Mouse (Mus musculus): Measurements from ENCODE around the gene Olfr221.
"Not testable (repeated sequence)": the region's sequence is repeated elsewhere in the genome, so short reads cannot be mapped to it uniquely, and the experiment has no call there.

Olfr221 gene

DNA sequence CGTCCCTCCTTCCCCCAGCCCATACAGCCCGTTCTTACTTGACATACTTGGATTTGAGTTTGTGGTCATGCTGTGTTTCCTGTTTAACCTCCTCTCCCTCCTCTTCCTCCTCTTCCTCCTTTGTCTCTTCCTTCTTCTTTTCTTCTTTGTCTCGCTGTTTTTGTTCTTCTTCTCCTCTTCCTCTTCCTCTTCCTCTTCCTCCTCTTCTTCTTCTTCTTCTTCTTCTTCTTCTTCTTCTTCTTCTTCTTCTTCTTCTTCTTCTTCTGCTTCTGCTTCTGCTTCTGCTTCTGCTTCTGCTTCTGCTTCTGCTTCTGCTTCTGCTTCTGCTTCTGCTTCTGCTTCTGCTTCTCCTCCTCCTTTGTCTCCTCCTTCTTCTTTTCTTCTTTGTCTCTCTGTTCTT, at the start of gene Olfr221:
Olfr221 (minus strand) TSS at position 101 of the 400 bp plus-strand sequence.
- DNase-seq (ENCODE audit: low read depth, low spot score), result not testable (repeated sequence)

- no peak for DNase-seq (ENCODE audit: low read depth, low spot score)
Observed at GRCm38 (mm10) chr14:52083083-52083482, 40.8 kb upstream of the Olfr221 start.

DNA sequence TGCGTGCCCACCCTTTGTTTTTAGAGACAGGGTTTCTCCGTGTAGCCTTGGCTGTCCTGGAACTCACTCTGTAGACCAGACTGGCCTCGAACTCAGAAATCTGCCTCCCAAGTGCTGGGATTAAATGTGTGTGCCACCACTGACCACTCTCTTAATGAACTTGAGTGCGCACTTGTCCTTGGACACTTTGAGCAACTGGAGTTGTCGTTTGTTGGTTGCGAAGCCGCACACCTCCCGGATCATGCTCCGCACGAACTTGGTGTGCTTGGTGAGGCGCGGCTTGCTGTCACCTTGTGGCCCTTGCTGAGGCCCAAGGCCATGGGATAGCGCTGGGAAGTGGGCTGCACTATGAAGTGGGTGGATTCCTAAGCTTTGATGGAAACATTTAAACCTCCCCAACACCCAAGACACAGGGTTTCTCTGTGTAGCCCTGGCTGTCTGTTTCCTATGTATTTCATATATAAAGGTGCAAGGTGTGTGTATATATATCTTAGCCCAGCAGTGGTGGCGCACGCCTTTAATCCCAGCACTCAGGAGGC, 29.4 kb upstream of the Olfr221 start:
- DNase-seq (ENCODE audit: low read depth, low spot score), result no peak

DNA sequence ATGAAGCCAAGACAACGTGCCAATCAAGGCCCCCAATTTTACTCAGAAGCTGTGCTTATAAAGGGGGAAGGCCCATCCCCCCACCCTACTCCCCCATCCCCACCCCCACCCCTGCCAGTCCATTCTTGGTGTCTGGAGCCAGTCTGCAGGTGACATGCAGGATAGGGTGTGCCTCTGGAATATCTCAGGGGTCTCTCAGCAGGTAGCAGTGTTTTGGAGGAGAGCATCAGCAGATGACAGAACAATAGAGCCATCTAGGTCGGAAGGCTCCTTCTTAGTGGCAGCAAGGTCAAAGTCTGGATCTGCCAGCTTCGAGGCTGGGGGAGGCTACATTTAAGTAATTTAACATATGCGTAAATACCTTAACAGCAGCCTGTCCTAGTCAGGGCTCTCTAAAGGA, 23.9 kb upstream of the Olfr221 start:
- no peak for DNase-seq (ENCODE audit: low read depth, low spot score)

DNA sequence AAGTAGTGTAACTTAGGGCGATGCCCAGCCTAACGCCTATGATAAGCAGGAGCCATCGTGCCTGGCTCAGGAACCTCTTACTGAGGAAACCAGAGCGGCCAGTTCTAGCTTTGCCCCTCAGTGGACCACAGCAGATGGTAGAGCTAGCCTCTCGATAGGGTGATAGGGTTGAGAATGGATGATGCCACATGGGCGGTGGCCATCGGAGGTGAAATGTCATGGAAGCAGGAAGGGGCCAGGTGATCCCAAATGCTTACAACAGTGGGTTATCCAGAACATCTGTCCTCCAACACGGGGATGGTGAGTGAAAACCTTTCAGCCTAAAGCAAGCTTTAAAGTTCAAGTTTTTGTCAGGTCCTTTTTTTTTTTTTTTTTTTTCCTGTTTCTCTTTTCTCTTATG, 19.5 kb upstream of the Olfr221 start:
- no peak for DNase-seq (ENCODE audit: low read depth, low spot score)

DNA sequence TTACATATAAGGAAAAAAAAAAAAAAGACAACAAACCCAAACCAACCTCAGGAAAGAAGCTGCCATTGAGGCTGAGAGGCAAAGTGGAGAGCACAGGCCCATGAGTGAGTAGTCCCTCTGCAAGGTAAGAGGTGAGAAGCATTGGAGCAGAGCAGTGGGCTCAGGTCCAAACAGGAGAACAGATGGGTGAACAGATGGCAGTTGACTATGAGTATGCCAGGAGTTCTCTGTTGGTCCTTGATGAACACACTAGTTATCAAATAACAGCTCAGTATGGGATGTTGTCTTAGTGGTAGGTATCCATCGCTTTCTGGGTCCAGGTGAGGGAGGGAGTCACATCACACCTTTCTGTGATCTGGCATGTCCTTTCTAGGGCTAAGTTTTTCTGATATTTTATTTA, 18.5 kb upstream of the Olfr221 start:
- DNase-seq (ENCODE audit: low read depth, low spot score), result no peak

DNA sequence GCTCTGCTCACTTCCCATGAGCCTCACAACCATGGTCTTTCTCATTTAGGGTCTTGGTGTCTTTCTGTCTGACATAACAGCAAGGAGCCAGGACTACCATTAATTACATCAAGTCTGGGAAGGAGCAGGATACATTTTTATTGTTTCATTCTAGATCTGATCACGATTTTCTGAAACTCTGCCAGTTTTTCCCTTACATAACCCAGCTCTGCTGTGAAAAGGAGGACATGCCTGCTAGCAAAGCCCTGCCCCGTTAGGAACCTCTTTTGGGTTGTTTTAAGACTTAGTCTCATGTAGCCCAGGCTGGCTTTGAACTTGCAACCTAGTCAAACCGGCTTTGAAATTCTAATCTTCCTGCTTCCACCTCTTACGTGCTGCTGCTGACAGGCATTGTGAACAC, 17.7 kb upstream of the Olfr221 start:
- no peak for DNase-seq (ENCODE audit: low read depth, low spot score)

DNA sequence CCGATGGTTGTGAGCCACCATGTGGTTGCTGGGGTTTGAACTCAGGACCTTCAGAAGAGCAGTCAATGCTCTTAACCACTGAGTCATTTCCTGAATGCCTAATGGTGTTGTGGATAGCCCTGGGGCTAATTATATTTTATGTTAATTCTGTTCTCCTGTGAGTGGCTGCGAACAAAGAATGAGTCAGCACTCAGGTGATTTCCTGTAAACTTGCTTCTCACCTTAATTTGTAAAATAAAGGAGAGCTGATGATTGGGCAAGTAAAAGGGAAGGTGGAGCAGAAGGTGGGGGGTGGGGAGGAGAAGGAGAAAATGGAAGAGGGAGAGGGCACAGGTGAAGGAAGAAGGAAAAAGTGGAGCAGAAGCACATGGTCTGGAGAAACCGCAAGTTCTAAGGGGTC, 10.5 kb upstream of the Olfr221 start:
- not testable (repeated sequence) for DNase-seq (ENCODE audit: low read depth, low spot score)

GRCm38 (mm10) chr14:52045966-52046565, 3.8 kb upstream of the Olfr221 start:
- DNase-seq (ENCODE audit: low read depth, low spot score), result no peak

DNA sequence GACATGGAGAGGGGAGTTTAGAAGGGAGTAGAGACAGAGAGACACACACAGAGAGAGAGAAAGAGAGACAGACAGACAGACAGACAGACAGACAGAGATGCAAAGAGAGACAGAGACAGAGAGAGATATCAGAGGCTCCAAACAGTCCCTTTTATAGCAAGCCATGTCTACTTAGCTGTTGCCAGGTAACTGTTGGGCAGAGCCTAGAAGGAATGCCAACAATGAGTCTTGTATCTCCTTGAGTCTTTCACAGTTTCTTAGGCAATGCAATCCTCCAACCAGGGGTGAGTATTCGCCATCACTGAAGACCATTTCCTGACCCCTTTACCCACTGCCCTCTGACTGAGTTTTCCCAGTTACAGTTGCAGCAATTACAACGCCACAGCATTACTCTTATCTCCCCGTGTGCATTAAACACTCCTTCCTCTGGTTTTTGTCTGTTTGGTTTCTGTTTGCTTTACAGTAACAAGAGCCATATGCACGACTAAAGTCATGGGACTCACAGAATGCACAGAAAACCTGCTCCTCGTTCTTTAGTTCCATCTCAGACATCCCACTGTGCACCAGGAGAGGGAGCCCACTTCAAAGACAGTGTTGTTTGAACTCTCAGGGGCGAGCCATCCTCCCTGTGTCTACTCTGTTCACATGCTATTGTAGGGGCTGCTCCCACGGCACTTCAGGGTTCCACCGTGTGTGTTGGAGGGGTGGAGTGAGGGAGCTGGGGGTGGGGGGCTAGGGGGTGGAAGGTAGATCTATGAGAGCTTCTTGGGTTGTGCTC, 2.8 kb upstream of the Olfr221 start:
- DNase-seq (ENCODE audit: low read depth, low spot score), result peak; percentile 32

GRCm38 (mm10) chr14:52043446-52043845, 1.2 kb upstream of the Olfr221 start:
- no peak for DNase-seq (ENCODE audit: low read depth, low spot score)

GRCm38 (mm10) chr14:52039332-52039731, 2.9 kb downstream of the Olfr221 start:
- DNase-seq (ENCODE audit: low read depth, low spot score), result no peak

DNA sequence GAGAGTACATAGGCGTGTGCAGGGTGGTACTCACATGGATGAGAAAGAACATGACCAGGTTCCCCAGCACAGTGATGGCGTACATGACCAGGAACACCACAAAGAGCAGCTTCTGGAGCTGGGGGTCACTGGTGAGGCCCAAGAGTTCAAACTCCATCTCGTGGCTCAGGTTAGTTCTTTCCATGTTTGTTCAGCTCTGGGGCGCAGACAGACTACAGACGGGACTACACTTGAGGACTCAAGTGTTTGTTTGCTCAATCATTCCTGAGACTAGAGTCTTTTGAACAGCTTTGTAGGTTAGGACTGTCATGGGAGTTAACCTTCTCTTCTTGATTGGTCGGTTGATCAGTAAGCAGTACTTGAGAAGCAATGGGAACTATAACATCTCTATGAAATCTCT, 6.3 kb downstream of the Olfr221 start:
- DNase-seq (ENCODE audit: low read depth, low spot score), result no peak

GRCm38 (mm10) chr14:52026342-52026741, 15.9 kb downstream of the Olfr221 start:
- DNase-seq (ENCODE audit: low read depth, low spot score), result no peak

DNA sequence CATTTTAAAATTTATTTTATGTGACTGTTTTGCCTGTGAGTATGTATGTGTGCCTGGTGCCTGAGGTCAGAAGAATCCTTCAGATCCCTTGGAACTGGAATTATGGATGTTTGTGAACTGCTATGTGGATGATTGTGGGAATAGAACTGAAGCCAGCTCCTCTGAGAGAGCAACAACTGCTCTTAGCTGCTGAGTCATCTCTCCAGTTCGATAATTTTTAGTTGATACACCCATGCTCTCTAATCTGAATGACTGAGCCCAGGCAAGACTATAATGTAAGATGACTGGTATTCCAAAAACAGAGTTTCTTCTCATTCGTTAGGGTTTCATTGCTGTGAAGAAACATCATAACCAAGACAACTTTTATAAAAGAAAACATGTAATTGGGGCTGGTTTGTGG, 18.1 kb downstream of the Olfr221 start:
- DNase-seq (ENCODE audit: low read depth, low spot score), result no peak

DNA sequence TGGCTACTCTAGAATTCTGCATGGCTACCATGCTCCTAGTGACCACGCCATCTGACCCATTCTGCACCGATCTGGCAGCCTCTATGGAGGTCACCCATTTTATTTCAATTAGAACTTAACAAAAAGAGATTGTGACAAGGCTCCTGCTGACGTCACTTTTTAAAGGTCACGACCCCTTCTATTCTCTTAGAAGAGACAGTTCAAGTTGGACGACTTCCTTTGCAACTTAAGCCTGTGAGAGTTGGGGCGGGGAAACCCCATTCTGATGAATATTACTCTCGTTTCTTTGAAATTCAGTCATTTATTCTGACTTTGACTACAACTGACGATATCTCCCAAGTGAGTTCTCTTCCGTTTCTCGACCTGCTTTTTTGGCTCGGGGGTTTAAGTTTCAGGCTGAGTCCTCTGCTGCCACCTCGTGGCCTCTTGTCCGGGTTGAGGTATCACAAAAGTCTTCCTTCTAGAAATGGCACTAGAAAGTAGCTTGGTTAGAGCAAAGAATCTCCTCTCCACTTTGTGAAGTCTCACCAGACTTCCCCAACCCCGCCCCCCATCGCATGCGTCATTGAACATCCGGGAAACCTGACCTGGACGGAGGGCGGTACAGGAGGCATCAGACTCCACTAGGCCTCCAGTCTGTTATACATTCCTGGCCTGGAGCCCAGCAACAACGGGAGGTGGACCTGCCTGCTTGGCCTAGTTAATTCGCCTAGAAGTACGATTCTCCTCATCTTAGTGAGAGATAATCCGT, 19.4 kb downstream of the Olfr221 start:
- peak; percentile 79 for DNase-seq (ENCODE audit: low read depth, low spot score)

DNA sequence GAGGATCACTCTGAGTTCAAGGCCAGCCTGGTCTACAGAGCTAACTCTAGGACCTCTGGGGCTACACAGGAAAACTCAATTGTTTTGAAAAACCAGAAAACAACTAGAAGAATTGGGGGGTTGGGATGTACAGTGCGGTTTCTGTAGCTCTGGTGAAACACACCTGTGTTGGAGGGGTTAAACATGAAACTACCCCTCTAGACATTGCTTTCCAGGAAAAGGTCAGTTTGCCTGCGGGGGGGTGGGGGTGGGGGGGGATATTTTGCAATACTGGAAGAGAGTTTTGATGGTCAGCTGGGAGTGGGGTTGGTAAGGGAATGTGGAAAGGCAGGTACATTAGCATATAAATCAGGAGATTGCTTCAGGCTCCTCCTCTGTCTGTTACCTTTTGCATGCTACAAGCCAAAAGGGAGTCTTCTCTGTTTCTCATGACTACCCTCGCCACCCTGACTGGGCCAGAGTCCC, 20.0 kb downstream of the Olfr221 start:
- no peak for DNase-seq (ENCODE audit: low read depth, low spot score)

DNA sequence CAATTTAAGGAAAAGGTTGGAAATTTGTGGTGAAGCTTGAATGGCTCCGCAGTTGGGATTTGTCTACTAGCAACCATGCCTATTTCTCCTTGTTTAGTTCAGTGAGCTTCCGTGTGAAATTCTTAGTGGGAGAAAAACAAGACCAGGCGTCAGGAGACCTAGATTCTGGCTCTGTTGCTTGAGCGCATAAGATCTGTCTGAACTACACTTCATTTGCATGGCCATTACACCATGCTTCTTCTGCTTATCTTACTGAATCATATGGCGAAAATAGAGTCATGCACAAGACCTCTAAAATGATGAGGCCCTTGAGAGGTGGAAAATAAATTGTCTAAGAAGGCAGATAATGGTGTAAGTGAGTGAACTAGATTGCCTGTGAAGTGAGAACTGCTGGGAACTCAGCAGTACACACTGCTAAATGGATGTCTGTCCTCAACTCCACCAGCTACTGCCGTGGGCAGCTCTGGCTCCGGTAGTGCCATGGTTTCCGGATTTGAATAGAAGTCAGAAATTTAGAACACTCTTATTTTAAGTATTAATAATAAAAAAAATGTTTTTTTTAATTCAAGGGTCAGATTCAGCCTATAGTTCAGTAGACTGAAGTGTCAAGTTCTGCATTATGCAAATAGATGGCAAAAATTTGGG, 20.6 kb downstream of the Olfr221 start:
- no peak for DNase-seq (ENCODE audit: low read depth, low spot score)

DNA sequence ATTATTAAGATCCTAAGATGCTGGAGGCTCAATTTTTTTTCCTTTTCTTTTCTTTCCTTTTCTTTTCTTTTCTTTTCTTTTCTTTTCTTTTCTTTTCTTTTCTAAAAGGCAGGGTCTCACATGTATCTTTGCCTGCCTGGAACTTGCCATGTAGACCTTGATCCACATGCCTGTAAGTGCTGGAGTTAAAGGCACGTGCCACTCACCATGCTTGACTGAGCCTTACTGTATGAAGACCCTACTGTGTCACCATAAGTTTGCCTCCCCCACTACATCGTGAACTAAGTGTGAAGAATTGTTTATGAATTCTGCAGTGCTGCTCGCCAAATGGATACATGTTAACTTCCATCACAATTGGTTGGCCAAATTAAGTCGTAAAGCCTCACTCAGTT, 21.1 kb downstream of the Olfr221 start:
- DNase-seq (ENCODE audit: low read depth, low spot score), result no peak

DNA sequence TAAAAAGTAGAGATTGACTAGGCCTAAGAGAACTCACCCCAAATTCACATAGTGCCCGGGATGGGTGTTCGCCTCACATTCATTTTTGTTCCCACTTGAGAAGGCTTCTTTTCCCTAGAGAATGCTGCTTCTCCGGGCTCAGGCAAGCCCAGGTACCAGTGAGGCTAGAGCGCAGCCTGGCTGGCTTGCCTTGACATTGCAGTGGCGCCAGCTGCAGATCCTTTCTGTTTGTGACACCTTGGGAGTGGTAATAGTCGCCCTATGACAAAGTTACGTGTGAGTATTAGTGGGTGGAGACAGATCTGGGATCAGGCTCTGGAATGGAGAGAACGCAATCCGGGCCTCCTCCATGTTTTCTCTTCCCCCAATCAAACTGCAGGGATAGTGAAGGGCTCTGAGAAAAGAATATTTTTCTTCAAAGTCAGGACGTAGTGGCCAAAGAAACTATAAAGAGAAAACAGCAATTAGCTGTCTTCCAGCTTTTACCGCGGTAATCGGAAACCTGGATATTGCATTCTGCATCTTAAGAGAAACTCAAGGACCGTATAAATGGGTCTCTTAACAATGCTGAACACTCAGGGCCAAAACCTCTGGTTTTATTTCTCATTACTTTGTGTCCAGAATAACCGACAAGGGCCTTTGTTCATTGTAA, 21.6 kb downstream of the Olfr221 start, which contains the start of gene Zfp219:
Zfp219 (minus strand) TSS at position 248 of the 652 bp plus-strand sequence.
- peak; percentile 54 for DNase-seq (ENCODE audit: low read depth, low spot score)
